Mouse (Mus musculus): ENCODE measurements around the gene Arl1. TPM values are rescaled to one million over a fixed set of nuclear protein-coding genes. Genes with fewer than 3 reads are reported as not detected.
"Not testable (repeated sequence)": the region's sequence is repeated elsewhere in the genome, so short reads cannot be mapped to it uniquely, and the experiment has no call there.

The Arl1 gene
- polyA plus RNA-seq, 1 experiment: 126 TPM

GRCm38 (mm10) chr10:88761524-88762212 is 31.0 kb downstream of the Arl1 start:
- DNase-seq (ENCODE audit: extremely low spot score in 1 of 2, low spot score in 1 of 2): no peak

GRCm38 (mm10) chr10:88765431-88766142 is 34.9 kb downstream of the Arl1 start:
- no peak for DNase-seq (ENCODE audit: extremely low spot score in 1 of 2, low spot score in 1 of 2)

- DNase-seq (ENCODE audit: extremely low spot score in 1 of 2, low spot score in 1 of 2): no peak
Observed at GRCm38 (mm10) chr10:88768961-88769360, 38.3 kb downstream of the Arl1 start.

- DNase-seq (ENCODE audit: extremely low spot score in 1 of 2, low spot score in 1 of 2): no peak
Observed at GRCm38 (mm10) chr10:88769676-88770075, 39.0 kb downstream of the Arl1 start.

- peak in 1 of 2 experiments; percentile 22 for DNase-seq (ENCODE audit: extremely low spot score in 1 of 2, low spot score in 1 of 2)
Observed at GRCm38 (mm10) chr10:88772965-88773364, 42.3 kb downstream of the Arl1 start.

- peak; percentile 37 to 76 for DNase-seq (ENCODE audit: extremely low spot score in 1 of 2, low spot score in 1 of 2)
Observed at GRCm38 (mm10) chr10:88776206-88776605, 45.5 kb downstream of the Arl1 start.

- peak in 1 of 2 experiments; percentile 33 for DNase-seq (ENCODE audit: extremely low spot score in 1 of 2, low spot score in 1 of 2)
Observed at GRCm38 (mm10) chr10:88780716-88781115, 50.1 kb downstream of the Arl1 start.

GRCm38 (mm10) chr10:88783135-88783534 is 52.5 kb downstream of the Arl1 start:
- DNase-seq (ENCODE audit: extremely low spot score in 1 of 2, low spot score in 1 of 2): not testable (repeated sequence)

GRCm38 (mm10) chr10:88783941-88784340 is 53.3 kb downstream of the Arl1 start:
- DNase-seq (ENCODE audit: extremely low spot score in 1 of 2, low spot score in 1 of 2): no peak

- DNase-seq (ENCODE audit: extremely low spot score in 1 of 2, low spot score in 1 of 2): no peak
Observed at GRCm38 (mm10) chr10:88784513-88784931, 53.9 kb downstream of the Arl1 start.

GRCm38 (mm10) chr10:88793671-88794070 is 63.0 kb downstream of the Arl1 start:
- no peak for DNase-seq (ENCODE audit: extremely low spot score in 1 of 2, low spot score in 1 of 2)

Other genes with a start within 250 kb of the Arl1 start
- gene Chpt1, start 226.8 kb upstream of the Arl1 start, polyA plus RNA-seq (2012; rRNA removed): 25.9 and 29.0 TPM in 2 replicates
- 12.3 and 13.3 TPM in 2 replicates for gene Mybpc1, start 125.7 kb upstream of the Arl1 start, polyA plus RNA-seq (2012; rRNA removed)
- not detected in 2 replicates for gene Spic, start 45.8 kb upstream of the Arl1 start, polyA plus RNA-seq (2012; rRNA removed)
- 17.2 and 20.7 TPM in 2 replicates for gene Utp20, start 95.9 kb downstream of the Arl1 start, polyA plus RNA-seq (2012; rRNA removed)
- gene Slc5a8, start 155.1 kb downstream of the Arl1 start, polyA plus RNA-seq (2012; rRNA removed): 0.04 and 0.14 TPM in 2 replicates

Measured in frontal cortex, adult 2 months (tissue).